Mouse (Mus musculus): ENCODE results near the gene Gm28230.

DNA sequence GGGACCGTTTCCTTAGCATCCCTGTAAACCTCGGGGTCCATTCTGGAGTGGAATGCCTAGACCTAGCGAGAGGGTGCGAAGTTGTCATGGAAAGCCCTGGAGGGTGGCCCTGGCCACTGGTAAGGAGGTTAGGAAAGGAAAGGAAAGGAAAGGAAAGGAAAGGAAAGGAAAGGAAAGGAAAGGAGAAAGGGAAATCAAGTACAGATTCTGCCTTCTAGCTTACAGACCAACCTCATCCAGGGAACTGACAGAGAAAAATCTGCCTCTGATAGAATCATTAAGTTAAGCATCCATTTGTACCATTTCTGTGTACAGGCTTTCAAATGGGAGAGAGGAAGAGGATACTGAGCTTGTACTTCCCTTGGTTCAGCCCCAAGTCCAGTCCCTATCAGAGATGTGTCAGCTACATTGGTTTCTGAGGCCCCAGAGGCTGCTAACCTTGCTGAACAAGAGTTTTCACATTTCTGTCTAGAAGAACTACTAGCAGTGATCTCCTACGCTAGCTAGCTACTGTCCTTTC lies 24.3 kb downstream of the Gm28230 start:
- TF ChIP-seq POLR2A (IDR thresholded peaks at IDR 0.05; ENCODE audit: low read depth, low read length) (no peak), CTCF (IDR thresholded peaks at IDR 0.05; ENCODE audit: extremely low read depth, insufficient read length, insufficient replicate concordance, low read depth, low read length) (no peak)
